Mouse (Mus musculus) spleen, adult 2 months (tissue): ENCODE results near the gene Hoxd3. TPM values are rescaled to one million over a fixed set of nuclear protein-coding genes. Genes with fewer than 3 reads are reported as not detected.

Experiments
- DNase-seq, 2 experiments: peaks; one replicate each; pipeline versions ENCODE4 v3.0.0 to v3.0.0-alpha.2; 2012 to 2021; ENCODE audit warnings: low spot score in 2 of 2, low read depth in 1 of 2
- H3K27ac ChIP-seq: fragments of 200-500 bp; 2 replicates; pipeline ENCODE4 v1.5.1; 2012; ENCODE audit warnings: low read length, inconsistent platforms; ENCODE audit not compliant: insufficient read depth
- H3K27me3 ChIP-seq: fragments of 200-500 bp; 2 replicates; pipeline ENCODE4 v1.6.1; 2012; ENCODE audit warnings: mild to moderate bottlenecking, moderate library complexity, low read length, inconsistent platforms; ENCODE audit not compliant: control insufficient read depth, insufficient read depth
- H3K36me3 ChIP-seq: fragments of 200-500 bp; 2 replicates; pipeline ENCODE4 v1.6.1; 2012; ENCODE audit warnings: mild to moderate bottlenecking, low read length, inconsistent platforms; ENCODE audit not compliant: control insufficient read depth, insufficient read depth
- H3K4me1 ChIP-seq: fragments of 200-500 bp; 2 replicates; pipeline ENCODE4 v1.6.1; 2011; ENCODE audit warnings: inconsistent platforms; ENCODE audit not compliant: control insufficient read depth, insufficient read depth, insufficient read length
- H3K4me3 ChIP-seq: fragments of 200-500 bp; 2 replicates; pipeline ENCODE4 v1.5.1; 2011; ENCODE audit warnings: mild to moderate bottlenecking, inconsistent platforms; ENCODE audit not compliant: insufficient read depth, insufficient read length; ENCODE audit errors: extremely low read depth
- CTCF ChIP-seq: fragments of 200-500 bp; IDR thresholded peaks from 2 replicates; pipeline ENCODE4 v1.5.1; 2011; ENCODE audit warnings: mild to moderate bottlenecking, inconsistent platforms; ENCODE audit not compliant: insufficient read depth, insufficient read length, insufficient replicate concordance; ENCODE audit errors: extremely low read depth
- POLR2A ChIP-seq: fragments of 200-500 bp; IDR thresholded peaks from 2 replicates; pipeline ENCODE4 v1.6.1; 2011; ENCODE audit warnings: low read depth, low read length, inconsistent platforms
- WGBS: fragments of 180-500 bp; shearing (Covaris S2); methylation state at CpG from one replicate; pipeline ENCODE4 v1.1.7; 2018; 5-methylcytosine and 5-hydroxymethylcytosine counted together
- polyA plus RNA-seq: library from polyadenylated mRNA; depleted of rRNA; stranded (reverse); fragments of >200 nt; gene quantifications from 2 replicates; pipeline ENCODE4 v1.2.3, GENCODE M21; 2012

Gene Hoxd3
- polyA plus RNA-seq, 1 experiment, result not detected

DNA sequence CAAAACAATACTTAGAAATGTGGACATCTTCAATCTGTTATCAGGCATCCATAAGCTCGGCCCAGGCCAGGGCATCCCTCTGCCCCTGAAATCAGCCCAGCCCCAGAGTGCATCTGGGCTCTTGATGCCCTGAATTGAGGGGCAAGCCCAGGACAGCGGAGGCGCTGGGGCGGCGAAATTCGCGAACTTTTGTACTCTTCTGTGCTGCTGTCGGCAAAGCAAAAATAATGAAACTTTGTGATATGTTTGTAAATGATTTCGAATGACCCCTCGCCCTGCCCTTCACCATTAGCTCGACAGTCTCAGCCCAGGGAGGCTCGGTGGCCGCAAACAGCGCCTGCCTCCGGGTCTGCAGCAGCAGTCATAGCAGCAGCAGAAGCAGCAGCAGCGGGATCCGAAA lies 13.4 kb downstream of the Hoxd3 start:
- Histone ChIP-seq H3K4me3 (no peak overlapping the region), H3K27ac (no peak overlapping the region), H3K36me3 (no peaks in the 10 kb centered on the region), H3K27me3 (peaks cover 12% of the 10 kb centered on the region; the same call in 1 of the 2 replicates), H3K4me1 (no peaks in the 10 kb centered on the region)
- DNase-seq, result no peak
- WGBS, result 77% methylated on average over 17 of the region's 17 CpGs
- TF ChIP-seq CTCF, result no peak
- TF ChIP-seq POLR2A, result no peak

- Histone ChIP-seq H3K4me3 (no peak within 1 kb of the TSS), H3K27ac (no peak within 1 kb of the TSS), H3K27me3 (peaks cover 16% of the 10 kb centered on the region; the same call in 1 of the 2 replicates), H3K4me1 (no peaks in the 10 kb centered on the region), H3K36me3 (no peaks in the 10 kb centered on the region)
- no peak for DNase-seq
- WGBS, result 66% methylated on average over 5 of the region's 5 CpGs
- TF ChIP-seq POLR2A, result no peak
- no peak for TF ChIP-seq CTCF
These were observed 14.8 kb downstream of the Hoxd3 start, which contains the start of gene Gm28230 for GRCm38 (mm10) chr2:74726551-74726950. Gene Gm28230 (plus strand): TSS chr2:74726728.

- Histone ChIP-seq H3K27ac (no peak overlapping the region), H3K4me1 (no peaks in the 10 kb centered on the region), H3K4me3 (no peak overlapping the region), H3K27me3 (peaks cover 16% of the 10 kb centered on the region; the same call in 1 of the 2 replicates), H3K36me3 (no peaks in the 10 kb centered on the region)
- TF ChIP-seq CTCF (no peak), POLR2A (no peak)
- no peak for DNase-seq
- 12% methylated on average over 43 of the region's 43 CpGs for WGBS
These were observed 15.4 kb downstream of the Hoxd3 start for GRCm38 (mm10) chr2:74726973-74727639.

DNA sequence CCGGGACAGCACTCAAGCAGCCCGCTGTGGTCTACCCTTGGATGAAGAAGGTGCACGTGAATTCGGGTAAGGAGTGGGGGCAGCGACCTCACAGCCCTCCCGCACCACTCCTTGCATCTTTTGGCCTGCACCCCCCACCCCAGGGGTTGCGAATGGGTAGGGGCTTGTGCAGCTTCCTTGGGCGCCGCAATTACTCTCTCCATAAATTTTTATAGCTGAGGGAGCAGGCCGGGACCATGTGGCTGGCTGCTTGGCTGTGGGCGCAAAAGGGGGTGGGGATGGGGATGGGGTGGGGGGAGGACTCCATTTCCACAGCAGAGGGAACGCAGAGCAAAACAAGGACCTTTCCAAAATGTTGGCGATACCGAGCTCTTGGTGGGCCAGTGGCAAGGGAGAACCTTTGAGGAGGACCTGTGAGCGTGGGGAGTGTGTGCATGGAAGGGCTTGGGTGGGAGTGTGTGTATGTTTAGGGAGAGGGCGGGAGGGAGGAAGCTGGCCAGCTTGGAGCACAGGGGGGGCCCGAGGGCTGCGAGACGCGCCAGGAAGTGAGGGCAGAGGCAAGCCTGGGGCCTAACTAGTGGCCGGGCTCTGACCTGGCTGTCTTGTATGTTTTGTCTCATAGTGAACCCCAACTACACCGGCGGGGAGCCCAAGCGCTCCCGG lies 16.0 kb downstream of the Hoxd3 start:
- H3K27ac ChIP-seq, result no peak overlapping the region
- no peaks in the 10 kb centered on the region for H3K4me1 ChIP-seq
- no peak for TF ChIP-seq POLR2A
- TF ChIP-seq CTCF, result no peak
- 28% methylated on average over 25 of the region's 25 CpGs for WGBS
- no peaks in the 10 kb centered on the region for H3K36me3 ChIP-seq
- no peak overlapping the region for H3K4me3 ChIP-seq
- H3K27me3 ChIP-seq, result peaks cover 16% of the 10 kb centered on the region
- DNase-seq, result no peak

- no peaks in the 10 kb centered on the region for H3K4me1 ChIP-seq
- no peak overlapping the region for H3K27ac ChIP-seq
- peaks cover 19% of the 10 kb centered on the region for H3K27me3 ChIP-seq
- no peak for DNase-seq
- WGBS, result 73% methylated on average over 13 of the region's 13 CpGs
- TF ChIP-seq CTCF (no peak), POLR2A (no peak)
- H3K4me3 ChIP-seq, result no peak overlapping the region
- no peaks in the 10 kb centered on the region for H3K36me3 ChIP-seq
These were observed 16.6 kb downstream of the Hoxd3 start for GRCm38 (mm10) chr2:74728303-74728680.

GRCm38 (mm10) chr2:74730331-74730730 lies 18.6 kb downstream of the Hoxd3 start:
- H3K4me3 ChIP-seq, result no peak overlapping the region
- no peak overlapping the region for H3K27ac ChIP-seq
- H3K27me3 ChIP-seq, result peaks cover 29% of the 10 kb centered on the region
- no peaks in the 10 kb centered on the region for H3K36me3 ChIP-seq
- WGBS, result 65% methylated on average over 8 of the region's 8 CpGs
- no peaks in the 10 kb centered on the region for H3K4me1 ChIP-seq
- DNase-seq, result no peak
- TF ChIP-seq CTCF, result no peak
- TF ChIP-seq POLR2A, result no peak

DNA sequence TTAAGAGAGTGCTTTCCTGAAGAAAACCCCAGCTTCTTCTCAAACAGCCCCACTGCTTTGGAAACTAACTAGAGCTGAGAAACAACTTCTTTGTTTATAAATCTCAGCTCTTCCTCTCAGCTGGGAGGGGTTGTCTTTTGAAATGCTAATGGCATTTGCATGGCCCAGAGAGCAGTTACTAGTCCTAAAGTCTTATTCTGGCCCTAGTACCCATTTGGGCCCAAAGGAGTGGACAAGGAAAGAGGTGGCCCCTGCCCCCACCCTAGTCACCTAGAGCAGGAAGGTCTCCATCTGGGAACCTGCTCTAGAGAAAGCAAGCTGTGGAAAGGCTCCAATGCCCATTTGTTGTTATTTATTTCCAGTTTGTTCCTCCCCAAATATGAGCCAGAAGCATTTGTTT lies 19.3 kb downstream of the Hoxd3 start:
- no peak for DNase-seq
- peaks cover 31% of the 10 kb centered on the region for H3K27me3 ChIP-seq
- H3K36me3 ChIP-seq, result no peaks in the 10 kb centered on the region

More for the DNA sequence above, 19.3 kb downstream of the Hoxd3 start:
- H3K4me1 ChIP-seq, result no peaks in the 10 kb centered on the region
- H3K4me3 ChIP-seq, result no peak overlapping the region
- TF ChIP-seq POLR2A, result no peak
- no peak for TF ChIP-seq CTCF
- no peak overlapping the region for H3K27ac ChIP-seq
